Mouse (Mus musculus) G1E (cell line): Measurements from ENCODE around the gene 1810010H24Rik.

ENCODE experiments used
- CTCF ChIP-seq: IDR thresholded peaks from 2 replicates; pipeline ENCODE4 v1.5.1; 2012; ENCODE audit warnings: low read depth, low read length, inconsistent platforms, mixed read lengths
- GATA1 ChIP-seq: IDR thresholded peaks from 2 replicates; pipeline ENCODE4 v1.6.1; 2012; ENCODE audit warnings: borderline replicate concordance, low read length, inconsistent platforms, mixed read lengths
- GATA2 ChIP-seq: IDR thresholded peaks from 2 replicates; pipeline ENCODE4 v1.6.1; 2012; ENCODE audit warnings: low read depth, low read length, inconsistent platforms, borderline replicate concordance
- POLR2AphosphoS5 ChIP-seq: IDR thresholded peaks from 2 replicates; pipeline ENCODE4 v1.6.1; 2012; ENCODE audit warnings: low read depth, low read length, inconsistent platforms; ENCODE audit not compliant: insufficient replicate concordance
- TAL1 ChIP-seq: conservative IDR thresholded peaks from 2 replicates; pipeline ENCODE4 v1.6.1; 2012; ENCODE audit warnings: low read depth, low read length, inconsistent platforms, mixed read lengths

- TF ChIP-seq GATA2, result no peak
- TF ChIP-seq CTCF, result no peak
- TF ChIP-seq TAL1, result no peak
- TF ChIP-seq GATA1, result no peak
- no peak for TF ChIP-seq POLR2AphosphoS5
Observed at GRCm38 (mm10) chr11:107001760-107002675, 23.5 kb upstream of the 1810010H24Rik start.
